Mouse (Mus musculus) liver, embryonic 12.5 days (tissue): ENCODE results near the gene Mum1. TPM values are rescaled to one million over a fixed set of nuclear protein-coding genes. Genes with fewer than 3 reads are reported as not detected.

Source experiments
- ATAC-seq: fragments of 200-750 bp; cut with Nextera tagmentation; 2 replicates; pipeline ENCODE4 v1.8.0; 2017; ENCODE audit warnings: moderate number of reproducible peaks, mild to moderate bottlenecking, moderate library complexity
- H3K27ac ChIP-seq: fragments of 300-500 bp; sonication (generic); 2 replicates; pipeline ENCODE4 v1.5.1; 2016; ENCODE audit warnings: mild to moderate bottlenecking
- H3K27me3 ChIP-seq: fragments of 300-500 bp; sonication (generic); replicated peaks from 2 replicates; pipeline ENCODE4 v1.6.1; 2016; ENCODE audit warnings: mild to moderate bottlenecking, moderate library complexity
- H3K36me3 ChIP-seq: fragments of 300-500 bp; sonication (generic); 2 replicates; pipeline ENCODE4 v1.6.1; 2016; ENCODE audit warnings: mild to moderate bottlenecking, moderate library complexity
- H3K4me1 ChIP-seq: fragments of 300-500 bp; sonication (generic); 2 replicates; pipeline ENCODE4 v1.6.1; 2016
- H3K4me2 ChIP-seq: fragments of 300-500 bp; sonication (generic); 2 replicates; pipeline ENCODE4 v1.6.1; 2016; ENCODE audit warnings: mild to moderate bottlenecking, moderate library complexity
- H3K4me3 ChIP-seq: fragments of 300-500 bp; sonication (generic); 2 replicates; pipeline ENCODE4 v1.5.1; 2016; ENCODE audit warnings: mild to moderate bottlenecking, moderate library complexity
- H3K9ac ChIP-seq: fragments of 300-500 bp; sonication (generic); 2 replicates; pipeline ENCODE4 v1.6.1; 2016; ENCODE audit warnings: mild to moderate bottlenecking, moderate library complexity
- H3K9me3 ChIP-seq: fragments of 300-500 bp; sonication (generic); replicated peaks from 2 replicates; pipeline ENCODE4 v1.6.1; 2016; ENCODE audit warnings: mild to moderate bottlenecking, moderate library complexity
- WGBS: fragments of 180-500 bp; shearing (Covaris S2); methylation state at CpG from one replicate; pipeline ENCODE4 v1.1.7; 2016; ENCODE audit not compliant: insufficient replicate concordance; 5-methylcytosine and 5-hydroxymethylcytosine counted together
- polyA plus RNA-seq: library from polyadenylated mRNA; unstranded; fragments of >200 nt; fragmentation: Nextera tagmentation; extraction: Ambion mirVana; gene quantifications from 2 replicates; pipeline ENCODE4 v1.2.1, GENCODE M21; 2016

Mum1 gene
- polyA plus RNA-seq, 1 experiment from 2014 or later = 35.1 TPM

GRCm38 (mm10) chr10:80264341-80265148, 38.3 kb downstream of the Mum1 start:
- H3K4me2 ChIP-seq = peak overlapping the region; percentile 85
- H3K27me3 ChIP-seq = no peaks in the 10 kb centered on the region
- H3K36me3 ChIP-seq = peaks cover 33% of the 10 kb centered on the region
- 1% methylated on average over 80 of the region's 81 CpGs for WGBS
- H3K27ac ChIP-seq = peak overlapping the region; percentile 89
- H3K9ac ChIP-seq = peak overlapping the region; percentile 99
- peak overlapping the region; percentile 97 for H3K4me3 ChIP-seq
- peaks cover 86% of the 10 kb centered on the region for H3K4me1 ChIP-seq
- H3K9me3 ChIP-seq = no peaks in the 10 kb centered on the region
- peak; percentile 67 for ATAC-seq

DNA sequence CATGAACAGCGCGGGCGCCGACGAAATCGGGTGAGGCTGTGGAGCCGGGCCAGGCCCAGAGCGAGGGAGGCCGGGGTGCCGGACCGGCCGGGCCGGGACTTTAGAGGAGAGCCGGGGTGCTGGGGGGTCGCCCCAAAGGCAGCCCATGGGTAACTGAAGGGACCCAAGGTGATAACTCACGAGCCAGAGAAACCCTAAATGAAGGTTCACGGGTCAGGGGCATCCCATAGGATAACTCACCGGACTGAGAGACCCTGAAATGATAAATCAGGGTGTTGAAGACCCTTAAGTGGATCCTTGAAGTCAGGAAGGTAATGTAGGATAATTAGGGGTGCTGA, 38.9 kb downstream of the Mum1 start:
- H3K4me1 ChIP-seq = peaks cover 86% of the 10 kb centered on the region
- no peaks in the 10 kb centered on the region for H3K27me3 ChIP-seq
- peak overlapping the region; percentile 89 for H3K27ac ChIP-seq
- H3K36me3 ChIP-seq = peaks cover 33% of the 10 kb centered on the region
- no peaks in the 10 kb centered on the region for H3K9me3 ChIP-seq
- peak overlapping the region; percentile 99 for H3K9ac ChIP-seq
- H3K4me2 ChIP-seq = peak overlapping the region; percentile 85
- peak overlapping the region; percentile 97 for H3K4me3 ChIP-seq
- WGBS = under 1% methylated on average over 18 of the region's 18 CpGs
- no peak for ATAC-seq

GRCm38 (mm10) chr10:80270099-80270498, 43.9 kb downstream of the Mum1 start:
- Histone ChIP-seq H3K4me1 (peaks cover 94% of the 10 kb centered on the region), H3K4me3 (peak overlapping the region; percentile 34), H3K9ac (peak overlapping the region; percentile 68), H3K36me3 (peaks cover 73% of the 10 kb centered on the region), H3K27me3 (no peaks in the 10 kb centered on the region), H3K9me3 (no peaks in the 10 kb centered on the region), H3K4me2 (peak overlapping the region; percentile 85), H3K27ac (peak overlapping the region; percentile 89)
- WGBS = 30% methylated on average over 2 of the region's 2 CpGs
- peak; percentile 48; the same call in 1 of the 2 replicates for ATAC-seq

DNA sequence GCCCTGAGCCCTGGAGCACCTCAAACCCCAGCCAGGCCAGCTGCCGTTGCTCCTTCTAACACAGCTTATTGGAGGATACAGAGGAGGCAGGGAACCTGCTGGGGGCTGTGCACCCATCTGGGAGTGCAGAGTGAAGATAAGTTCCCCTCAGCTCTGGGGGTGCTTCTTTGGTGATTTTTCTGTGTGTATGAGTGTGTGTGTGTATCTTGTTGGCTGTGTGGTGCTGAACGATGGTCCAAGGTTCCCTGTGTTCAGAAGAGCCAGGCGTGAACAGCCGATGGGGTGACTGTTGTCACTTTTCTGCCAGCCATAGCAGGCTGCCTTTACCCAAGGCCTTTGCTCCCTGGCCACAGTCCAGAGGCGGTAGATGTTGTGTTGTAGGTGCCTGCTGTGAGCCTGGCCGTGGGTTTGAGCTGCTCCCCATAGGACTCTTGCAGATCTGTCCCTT, 44.5 kb downstream of the Mum1 start:
- 37% methylated on average over 6 of the region's 6 CpGs for WGBS

GRCm38 (mm10) chr10:80271186-80271843, 45.1 kb downstream of the Mum1 start:
- peak overlapping the region; percentile 89 for H3K27ac ChIP-seq
- H3K9ac ChIP-seq = peak overlapping the region; percentile 68
- H3K4me2 ChIP-seq = peak overlapping the region; percentile 85
- no peaks in the 10 kb centered on the region for H3K9me3 ChIP-seq
- peaks cover 86% of the 10 kb centered on the region for H3K4me1 ChIP-seq
- H3K27me3 ChIP-seq = no peaks in the 10 kb centered on the region
- WGBS = 62% methylated on average over 5 of the region's 5 CpGs
- peak overlapping the region; percentile 34 for H3K4me3 ChIP-seq
- H3K36me3 ChIP-seq = peaks cover 85% of the 10 kb centered on the region
- no peak for ATAC-seq

More for the DNA sequence above, 44.5 kb downstream of the Mum1 start:
- peak overlapping the region; percentile 68 for H3K9ac ChIP-seq
- peaks cover 80% of the 10 kb centered on the region for H3K36me3 ChIP-seq
- ATAC-seq = peak; percentile 82
- peaks cover 91% of the 10 kb centered on the region for H3K4me1 ChIP-seq
- peak overlapping the region; percentile 89 for H3K27ac ChIP-seq
- peak overlapping the region; percentile 85 for H3K4me2 ChIP-seq
- peak overlapping the region; percentile 34 for H3K4me3 ChIP-seq
- no peaks in the 10 kb centered on the region for H3K27me3 ChIP-seq
- H3K9me3 ChIP-seq = no peaks in the 10 kb centered on the region

DNA sequence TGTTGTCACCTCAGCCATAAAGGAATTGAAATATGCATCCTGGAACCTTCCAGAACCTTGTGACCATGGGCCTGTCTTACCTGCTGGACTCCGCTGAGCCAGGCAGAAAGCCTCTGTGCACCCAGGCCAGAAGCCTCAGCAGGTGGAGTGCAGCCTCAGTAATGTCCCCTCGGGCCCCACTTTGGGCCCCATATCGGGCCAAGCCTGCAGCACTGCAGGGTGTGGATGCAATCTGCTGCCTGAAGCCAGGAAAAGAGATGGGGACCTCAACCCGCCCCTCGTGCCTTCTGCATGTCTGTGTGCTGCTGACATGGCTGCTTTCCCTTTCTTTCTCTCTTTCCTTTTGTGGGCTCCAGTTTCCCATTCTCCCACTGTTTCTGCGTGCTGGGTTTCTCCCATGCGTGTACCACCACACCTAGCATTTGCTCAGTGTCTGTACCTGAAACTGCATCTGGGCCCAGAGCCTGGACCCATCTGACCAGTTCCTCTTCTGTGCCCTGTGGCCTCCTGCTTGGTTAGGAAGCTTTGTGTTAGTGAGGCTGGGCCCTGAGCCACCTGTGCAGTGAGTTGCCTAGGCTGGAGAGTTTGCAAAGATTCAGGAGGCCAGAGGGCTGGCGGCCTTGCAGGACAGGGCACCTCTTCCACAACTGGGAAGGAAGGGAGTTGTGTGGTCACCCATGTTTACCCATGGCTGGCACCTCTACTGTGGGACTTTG, 45.8 kb downstream of the Mum1 start:
- Histone ChIP-seq H3K27me3 (no peaks in the 10 kb centered on the region), H3K27ac (peak overlapping the region; percentile 89), H3K4me2 (peak overlapping the region; percentile 85), H3K4me1 (peaks cover 79% of the 10 kb centered on the region), H3K36me3 (peaks cover 85% of the 10 kb centered on the region), H3K9ac (peak overlapping the region; percentile 68), H3K4me3 (peak overlapping the region; percentile 34), H3K9me3 (no peaks in the 10 kb centered on the region)
- 56% methylated on average over 8 of the region's 8 CpGs for WGBS
- ATAC-seq = peak; percentile 74

GRCm38 (mm10) chr10:80273847-80274246, 47.6 kb downstream of the Mum1 start:
- Histone ChIP-seq H3K27ac (peak overlapping the region; percentile 64), H3K4me2 (no peak overlapping the region), H3K9ac (0 out of 2 replicates have a peak overlapping the region, but pooled peaks have one; percentile 12), H3K36me3 (peaks cover 85% of the 10 kb centered on the region), H3K4me1 (peaks cover 60% of the 10 kb centered on the region), H3K27me3 (no peaks in the 10 kb centered on the region), H3K9me3 (no peaks in the 10 kb centered on the region), H3K4me3 (no peak overlapping the region)
- ATAC-seq = no peak
- WGBS = 88% methylated on average over 3 of the region's 3 CpGs

- no peak for ATAC-seq
Measured at GRCm38 (mm10) chr10:80276238-80276637, 50.0 kb downstream of the Mum1 start.

GRCm38 (mm10) chr10:80278390-80278789, 52.2 kb downstream of the Mum1 start:
- Histone ChIP-seq H3K36me3 (peaks cover 100% of the 10 kb centered on the region), H3K9me3 (no peaks in the 10 kb centered on the region), H3K27me3 (no peaks in the 10 kb centered on the region), H3K9ac (no peak overlapping the region), H3K27ac (no peak overlapping the region), H3K4me2 (no peak overlapping the region), H3K4me3 (no peak overlapping the region), H3K4me1 (peaks cover 17% of the 10 kb centered on the region)
- WGBS = 88% methylated on average over 9 of the region's 9 CpGs
- no peak for ATAC-seq

More at GRCm38 (mm10) chr10:80276238-80276637, 50.0 kb downstream of the Mum1 start:
- 77% methylated on average over 5 of the region's 5 CpGs for WGBS
- H3K4me3 ChIP-seq = no peak overlapping the region
- no peak overlapping the region for H3K4me2 ChIP-seq
- peaks cover 97% of the 10 kb centered on the region for H3K36me3 ChIP-seq
- no peaks in the 10 kb centered on the region for H3K9me3 ChIP-seq
- H3K27ac ChIP-seq = no peak overlapping the region
- H3K27me3 ChIP-seq = no peaks in the 10 kb centered on the region
- peaks cover 37% of the 10 kb centered on the region for H3K4me1 ChIP-seq
- no peak overlapping the region for H3K9ac ChIP-seq

GRCm38 (mm10) chr10:80279273-80279672, 53.0 kb downstream of the Mum1 start:
- Histone ChIP-seq H3K27ac (no peak overlapping the region), H3K9me3 (no peaks in the 10 kb centered on the region), H3K27me3 (no peaks in the 10 kb centered on the region), H3K4me2 (no peak overlapping the region), H3K4me1 (peaks cover 8% of the 10 kb centered on the region; the same call in 1 of the 2 replicates), H3K36me3 (peaks cover 100% of the 10 kb centered on the region), H3K9ac (no peak overlapping the region), H3K4me3 (no peak overlapping the region)
- ATAC-seq = no peak
- 87% methylated on average over 12 of the region's 12 CpGs for WGBS

DNA sequence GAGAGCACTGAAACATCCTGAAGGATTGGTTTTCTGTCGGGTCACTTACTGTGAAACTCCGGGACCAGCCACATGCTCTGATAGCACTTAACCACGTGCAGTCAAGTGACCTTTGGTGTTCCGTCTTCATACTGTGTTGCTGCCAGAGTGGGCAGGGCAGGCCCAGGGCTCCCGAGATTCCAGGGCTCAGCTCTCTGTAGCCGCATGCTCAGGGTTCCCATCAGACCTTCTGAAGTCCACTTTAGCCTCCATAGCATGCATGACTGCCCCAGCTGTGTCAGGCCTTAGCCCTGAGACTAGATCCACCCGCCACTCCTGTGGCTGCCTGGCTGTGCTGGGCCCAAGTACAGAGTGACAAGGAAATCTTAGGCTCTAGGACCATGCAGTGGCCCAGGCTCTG, 55.1 kb downstream of the Mum1 start:
- H3K27me3 ChIP-seq = no peaks in the 10 kb centered on the region
- no peak overlapping the region for H3K4me2 ChIP-seq
- no peak overlapping the region for H3K4me3 ChIP-seq
- ATAC-seq = no peak
- H3K27ac ChIP-seq = no peak overlapping the region
- no peaks in the 10 kb centered on the region for H3K4me1 ChIP-seq
- H3K9ac ChIP-seq = no peak overlapping the region
- H3K36me3 ChIP-seq = peaks cover 100% of the 10 kb centered on the region
- 82% methylated on average over 7 of the region's 7 CpGs for WGBS
- no peaks in the 10 kb centered on the region for H3K9me3 ChIP-seq
